Mouse (Mus musculus): ENCODE measurements around the gene Sh3pxd2a. TPM values are rescaled to one million over a fixed set of nuclear protein-coding genes. Genes with fewer than 3 reads are reported as not detected.

Gene Sh3pxd2a
- polyA plus RNA-seq, 1 experiment from 2014 or later: 2.1 TPM

DNA sequence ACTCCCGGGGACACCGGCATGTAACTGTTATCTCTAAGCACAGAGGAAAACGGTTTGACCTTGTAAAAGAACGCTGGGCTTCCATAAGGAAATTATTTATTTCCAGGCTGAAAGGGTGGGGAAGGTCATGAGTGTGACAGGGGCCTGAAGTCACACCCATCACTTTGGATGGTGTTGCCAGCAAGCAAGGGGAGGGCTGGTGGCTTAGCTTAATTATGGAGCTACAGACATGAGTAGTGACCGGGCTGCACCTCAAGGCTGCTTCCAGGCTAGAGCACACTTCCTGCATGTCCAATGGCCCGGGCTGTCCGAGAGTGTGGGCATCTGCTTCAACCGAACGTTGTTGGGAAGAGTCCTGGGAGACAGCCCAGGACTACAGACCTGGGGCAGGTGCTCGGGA is 78.2 kb downstream of the Sh3pxd2a start:
- Histone ChIP-seq H3K36me3 (ENCODE audit: control insufficient read depth, insufficient read depth, low read length) (no peaks in the 10 kb centered on the region), H3K27ac (ENCODE audit: low read depth, low read length) (no peak overlapping the region), H3K9me3 (ENCODE audit: control insufficient read depth, low read length) (no peaks in the 10 kb centered on the region), H3K4me3 (ENCODE audit: low read depth, low read length) (no peak overlapping the region), H3K4me2 (ENCODE audit: low read depth, low read length) (no peak overlapping the region), H3K27me3 (ENCODE audit: control insufficient read depth, insufficient read depth, low read length) (no peaks in the 10 kb centered on the region), H3K9ac (replicated peaks; ENCODE audit: low read depth, low read length) (no peak overlapping the region), H3K4me1 (ENCODE audit: control insufficient read depth, insufficient read depth, low read length) (no peaks in the 10 kb centered on the region)
- WGBS: 89% methylated on average over 10 of the region's 10 CpGs
- ATAC-seq (ENCODE audit: low read depth): no peak

DNA sequence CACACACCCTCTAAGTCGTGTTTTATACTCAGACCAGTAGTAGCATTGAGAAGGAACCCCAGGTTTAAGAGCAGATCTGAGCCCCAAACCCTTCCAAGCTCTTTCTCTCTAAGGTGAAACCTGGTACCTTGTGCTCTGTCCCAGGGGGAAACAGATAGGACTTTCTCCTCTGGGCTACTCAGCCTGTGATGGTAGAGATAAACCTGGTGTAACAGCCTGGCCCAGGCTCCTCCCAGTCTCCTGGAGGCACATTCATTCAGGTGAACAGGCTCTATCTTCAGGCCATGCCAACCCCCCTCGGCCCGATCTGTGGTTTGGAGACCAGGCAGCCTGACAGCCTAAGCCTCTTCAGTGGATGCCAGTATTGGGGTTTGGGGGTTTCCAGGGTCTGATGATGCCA is 79.6 kb downstream of the Sh3pxd2a start:
- no peak for ATAC-seq (ENCODE audit: low read depth)

DNA sequence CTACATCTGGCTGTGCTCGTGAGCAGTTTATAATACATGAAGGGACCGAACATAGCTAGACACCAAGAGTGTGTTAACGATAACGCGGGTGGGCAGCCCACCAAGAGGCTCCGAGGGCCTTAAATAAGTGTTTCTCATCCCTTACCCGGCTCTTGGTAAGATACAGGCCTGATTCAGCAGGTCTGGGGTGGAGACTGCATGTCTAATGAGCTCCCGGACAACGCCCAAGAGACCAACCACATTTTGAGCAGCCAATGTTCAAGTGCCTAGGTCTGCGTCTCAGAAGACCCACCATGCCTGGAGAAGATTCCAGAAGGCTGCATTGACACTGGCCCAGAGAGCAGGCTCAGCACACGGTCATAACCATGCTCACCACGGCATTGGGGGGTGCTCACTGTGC is 80.2 kb downstream of the Sh3pxd2a start:
- no peak overlapping the region for H3K4me3 ChIP-seq (ENCODE audit: low read depth, low read length)
- no peaks in the 10 kb centered on the region for H3K36me3 ChIP-seq (ENCODE audit: control insufficient read depth, insufficient read depth, low read length)

More for the DNA sequence above, 79.6 kb downstream of the Sh3pxd2a start:
- WGBS: 93% methylated on average over 3 of the region's 3 CpGs
- Histone ChIP-seq H3K9me3 (ENCODE audit: control insufficient read depth, low read length) (no peaks in the 10 kb centered on the region), H3K4me2 (ENCODE audit: low read depth, low read length) (no peak overlapping the region), H3K9ac (replicated peaks; ENCODE audit: low read depth, low read length) (no peak overlapping the region), H3K27ac (ENCODE audit: low read depth, low read length) (no peak overlapping the region), H3K36me3 (ENCODE audit: control insufficient read depth, insufficient read depth, low read length) (no peaks in the 10 kb centered on the region), H3K27me3 (ENCODE audit: control insufficient read depth, insufficient read depth, low read length) (no peaks in the 10 kb centered on the region), H3K4me1 (ENCODE audit: control insufficient read depth, insufficient read depth, low read length) (no peaks in the 10 kb centered on the region), H3K4me3 (ENCODE audit: low read depth, low read length) (no peak overlapping the region)

GRCm38 (mm10) chr19:47382268-47382667 is 81.9 kb downstream of the Sh3pxd2a start:
- Histone ChIP-seq H3K9me3 (ENCODE audit: control insufficient read depth, low read length) (no peaks in the 10 kb centered on the region), H3K36me3 (ENCODE audit: control insufficient read depth, insufficient read depth, low read length) (no peaks in the 10 kb centered on the region), H3K4me3 (ENCODE audit: low read depth, low read length) (no peak overlapping the region), H3K4me2 (ENCODE audit: low read depth, low read length) (no peak overlapping the region), H3K9ac (replicated peaks; ENCODE audit: low read depth, low read length) (no peak overlapping the region), H3K27me3 (ENCODE audit: control insufficient read depth, insufficient read depth, low read length) (no peaks in the 10 kb centered on the region), H3K27ac (ENCODE audit: low read depth, low read length) (no peak overlapping the region), H3K4me1 (ENCODE audit: control insufficient read depth, insufficient read depth, low read length) (no peaks in the 10 kb centered on the region)
- WGBS: 85% methylated on average over 5 of the region's 5 CpGs
- no peak for ATAC-seq (ENCODE audit: low read depth)

More for the DNA sequence above, 80.2 kb downstream of the Sh3pxd2a start:
- Histone ChIP-seq H3K27me3 (ENCODE audit: control insufficient read depth, insufficient read depth, low read length) (no peaks in the 10 kb centered on the region), H3K4me1 (ENCODE audit: control insufficient read depth, insufficient read depth, low read length) (no peaks in the 10 kb centered on the region), H3K27ac (ENCODE audit: low read depth, low read length) (no peak overlapping the region), H3K4me2 (ENCODE audit: low read depth, low read length) (no peak overlapping the region), H3K9ac (replicated peaks; ENCODE audit: low read depth, low read length) (no peak overlapping the region), H3K9me3 (ENCODE audit: control insufficient read depth, low read length) (no peaks in the 10 kb centered on the region)
- ATAC-seq (ENCODE audit: low read depth): no peak
- 87% methylated on average over 12 of the region's 12 CpGs for WGBS

DNA sequence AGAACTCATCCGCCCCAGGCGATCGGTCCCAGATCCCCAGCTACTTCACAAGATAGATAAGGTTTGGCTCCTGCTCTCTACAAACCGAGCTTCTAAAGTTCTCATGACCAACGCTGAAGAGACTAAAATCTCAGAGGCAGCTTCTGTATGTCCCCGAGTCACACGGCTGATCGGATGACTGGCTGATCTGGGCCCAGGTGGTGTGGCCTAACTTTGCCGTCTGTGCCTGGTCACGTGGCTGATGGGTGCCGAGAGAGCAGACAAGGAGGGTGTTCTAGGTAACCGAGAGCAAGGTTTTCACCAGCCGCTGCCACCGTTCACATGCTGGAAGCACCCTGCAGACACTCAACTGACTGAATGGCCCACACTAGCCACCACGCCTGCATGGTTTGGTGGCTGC is 83.2 kb downstream of the Sh3pxd2a start:
- Histone ChIP-seq H3K9me3 (ENCODE audit: control insufficient read depth, low read length) (no peaks in the 10 kb centered on the region), H3K4me3 (ENCODE audit: low read depth, low read length) (no peak overlapping the region), H3K9ac (replicated peaks; ENCODE audit: low read depth, low read length) (no peak overlapping the region), H3K4me1 (ENCODE audit: control insufficient read depth, insufficient read depth, low read length) (no peaks in the 10 kb centered on the region), H3K27ac (ENCODE audit: low read depth, low read length) (no peak overlapping the region), H3K36me3 (ENCODE audit: control insufficient read depth, insufficient read depth, low read length) (no peaks in the 10 kb centered on the region), H3K4me2 (ENCODE audit: low read depth, low read length) (no peak overlapping the region), H3K27me3 (ENCODE audit: control insufficient read depth, insufficient read depth, low read length) (no peaks in the 10 kb centered on the region)
- ATAC-seq (ENCODE audit: low read depth): no peak
- 87% methylated on average over 15 of the region's 15 CpGs for WGBS

DNA sequence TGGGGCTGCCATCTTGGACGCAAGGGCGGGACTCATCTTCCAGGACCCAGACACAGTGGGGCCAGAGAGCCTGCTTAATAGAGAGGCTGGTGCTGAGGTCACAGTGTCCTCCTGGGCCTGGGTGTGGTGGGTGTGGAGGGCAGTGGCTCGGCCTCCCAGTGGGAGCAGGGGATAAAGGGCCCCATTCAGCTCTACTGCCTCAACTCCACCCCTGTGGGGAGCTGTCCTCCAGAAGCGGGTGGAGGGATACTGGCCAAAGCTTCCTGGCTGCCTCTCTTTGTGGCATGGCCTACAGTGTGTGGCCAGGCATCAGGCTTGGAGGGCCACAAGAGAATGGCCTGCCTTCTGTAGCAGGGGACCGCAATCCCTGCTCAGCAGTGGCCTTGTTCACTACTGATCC is 85.1 kb downstream of the Sh3pxd2a start:
- no peak overlapping the region for H3K27ac ChIP-seq (ENCODE audit: low read depth, low read length)
- H3K9me3 ChIP-seq (ENCODE audit: control insufficient read depth, low read length): no peaks in the 10 kb centered on the region
- H3K4me2 ChIP-seq (ENCODE audit: low read depth, low read length): no peak overlapping the region
- H3K4me1 ChIP-seq (ENCODE audit: control insufficient read depth, insufficient read depth, low read length): no peaks in the 10 kb centered on the region
- no peaks in the 10 kb centered on the region for H3K36me3 ChIP-seq (ENCODE audit: control insufficient read depth, insufficient read depth, low read length)
- 72% methylated on average over 5 of the region's 5 CpGs for WGBS
- no peaks in the 10 kb centered on the region for H3K27me3 ChIP-seq (ENCODE audit: control insufficient read depth, insufficient read depth, low read length)
- H3K4me3 ChIP-seq (ENCODE audit: low read depth, low read length): no peak overlapping the region
- no peak overlapping the region for H3K9ac ChIP-seq (replicated peaks; ENCODE audit: low read depth, low read length)
- ATAC-seq (ENCODE audit: low read depth): no peak

GRCm38 (mm10) chr19:47374916-47375573 is 89.2 kb downstream of the Sh3pxd2a start:
- Histone ChIP-seq H3K27ac (ENCODE audit: low read depth, low read length) (no peak overlapping the region), H3K4me1 (ENCODE audit: control insufficient read depth, insufficient read depth, low read length) (no peaks in the 10 kb centered on the region), H3K4me3 (ENCODE audit: low read depth, low read length) (no peak overlapping the region), H3K9me3 (ENCODE audit: control insufficient read depth, low read length) (no peaks in the 10 kb centered on the region), H3K4me2 (ENCODE audit: low read depth, low read length) (no peak overlapping the region), H3K36me3 (ENCODE audit: control insufficient read depth, insufficient read depth, low read length) (no peaks in the 10 kb centered on the region), H3K27me3 (ENCODE audit: control insufficient read depth, insufficient read depth, low read length) (no peaks in the 10 kb centered on the region), H3K9ac (replicated peaks; ENCODE audit: low read depth, low read length) (no peak overlapping the region)
- WGBS: 95% methylated on average over 8 of the region's 8 CpGs
- ATAC-seq (ENCODE audit: low read depth): no peak

DNA sequence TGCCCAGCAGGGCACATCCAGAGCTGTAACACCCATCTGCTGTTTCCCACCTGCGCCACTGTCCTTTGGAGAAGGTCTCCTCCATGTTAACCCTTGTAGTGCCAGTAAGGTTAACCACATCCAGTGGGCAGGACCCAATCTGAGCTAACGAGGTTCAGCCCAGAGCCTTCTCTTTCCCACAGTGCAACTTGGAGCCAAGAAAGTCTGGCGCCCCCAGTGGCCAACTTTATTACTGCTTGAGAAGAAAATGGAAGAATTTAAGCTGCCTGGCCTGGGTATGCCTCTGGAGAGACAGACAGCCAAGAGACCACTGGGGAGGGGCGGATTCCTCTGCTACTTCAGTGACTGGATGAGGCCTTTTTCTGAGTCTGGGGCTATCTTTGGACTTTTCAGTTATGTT is 89.8 kb downstream of the Sh3pxd2a start:
- Histone ChIP-seq H3K4me3 (ENCODE audit: low read depth, low read length) (no peak overlapping the region), H3K27ac (ENCODE audit: low read depth, low read length) (no peak overlapping the region), H3K9me3 (ENCODE audit: control insufficient read depth, low read length) (no peaks in the 10 kb centered on the region), H3K4me2 (ENCODE audit: low read depth, low read length) (no peak overlapping the region), H3K27me3 (ENCODE audit: control insufficient read depth, insufficient read depth, low read length) (no peaks in the 10 kb centered on the region), H3K9ac (replicated peaks; ENCODE audit: low read depth, low read length) (no peak overlapping the region), H3K4me1 (ENCODE audit: control insufficient read depth, insufficient read depth, low read length) (0 out of 2 replicates have a peak, but pooled peaks cover 5% of the 10 kb centered on the region), H3K36me3 (ENCODE audit: control insufficient read depth, insufficient read depth, low read length) (no peaks in the 10 kb centered on the region)
- no peak; the same call in 1 of the 2 replicates for ATAC-seq (ENCODE audit: low read depth)
- 39% methylated on average over 4 of the region's 4 CpGs for WGBS

DNA sequence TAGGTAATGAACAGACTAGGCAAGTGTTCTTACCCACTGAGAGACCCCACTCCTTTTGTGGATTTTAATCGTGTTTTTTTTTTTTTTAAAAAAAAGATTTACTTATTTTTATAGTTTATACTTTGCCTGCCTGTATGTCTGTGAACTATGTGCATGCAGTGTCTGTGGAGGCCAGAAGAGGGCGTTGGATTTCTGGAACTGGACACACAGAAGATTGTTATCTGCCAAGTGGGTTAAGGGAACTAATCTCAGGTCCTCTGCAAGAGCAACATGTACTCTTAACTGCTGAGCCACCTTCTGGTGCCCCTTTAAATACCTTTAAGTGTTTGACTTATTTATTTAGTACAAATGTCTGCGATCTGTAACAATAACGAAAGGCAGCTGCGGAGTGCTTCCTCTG is 92.2 kb downstream of the Sh3pxd2a start:
- WGBS: 76% methylated on average over 5 of the region's 5 CpGs
- H3K4me2 ChIP-seq (ENCODE audit: low read depth, low read length): no peak overlapping the region

More for the DNA sequence above, 92.2 kb downstream of the Sh3pxd2a start:
- H3K36me3 ChIP-seq (ENCODE audit: control insufficient read depth, insufficient read depth, low read length): no peaks in the 10 kb centered on the region
- H3K27ac ChIP-seq (ENCODE audit: low read depth, low read length): no peak overlapping the region
- ATAC-seq (ENCODE audit: low read depth): no peak
- H3K9me3 ChIP-seq (ENCODE audit: control insufficient read depth, low read length): no peaks in the 10 kb centered on the region
- no peak overlapping the region for H3K9ac ChIP-seq (replicated peaks; ENCODE audit: low read depth, low read length)
- no peaks in the 10 kb centered on the region for H3K27me3 ChIP-seq (ENCODE audit: control insufficient read depth, insufficient read depth, low read length)
- 0 out of 2 replicates have a peak, but pooled peaks cover 5% of the 10 kb centered on the region for H3K4me1 ChIP-seq (ENCODE audit: control insufficient read depth, insufficient read depth, low read length)
- no peak overlapping the region for H3K4me3 ChIP-seq (ENCODE audit: low read depth, low read length)

Data from neural tube, embryonic 14.5 days (tissue).